Mouse (Mus musculus) midbrain, embryonic 12.5 days (tissue): ENCODE measurements at regions not wholly inside any gene's neighbourhood (a gene's known extent, or its start where the extent isn't known, plus 50 kb on each side); places are given as distances from the start of the nearest gene placed in this dataset.

Experiments used
- ATAC-seq: fragments of 200-750 bp; cut with Nextera tagmentation; 2 replicates; pipeline ENCODE4 v1.8.0; 2017; ENCODE audit warnings: low read depth, moderate TSS enrichment, moderate library complexity; ENCODE audit not compliant: low FRiP score
- H3K27ac ChIP-seq: fragments of 300-500 bp; sonication (generic); replicated peaks from 2 replicates; pipeline ENCODE4 v1.5.1; 2016; ENCODE audit warnings: mild to moderate bottlenecking
- H3K27me3 ChIP-seq: fragments of 300-500 bp; sonication (generic); 2 replicates; pipeline ENCODE4 v1.6.1; 2016; ENCODE audit warnings: mild to moderate bottlenecking
- H3K36me3 ChIP-seq: fragments of 300-500 bp; sonication (generic); 2 replicates; pipeline ENCODE4 v1.6.1; 2016
- H3K4me1 ChIP-seq: fragments of 300-500 bp; sonication (generic); 2 replicates; pipeline ENCODE4 v1.6.1; 2016
- H3K4me2 ChIP-seq: fragments of 300-500 bp; sonication (generic); replicated peaks from 2 replicates; pipeline ENCODE4 v1.6.1; 2016; ENCODE audit warnings: mild to moderate bottlenecking, moderate library complexity
- H3K4me3 ChIP-seq: fragments of 300-500 bp; sonication (generic); 2 replicates; pipeline ENCODE4 v1.5.1; 2016; ENCODE audit warnings: mild to moderate bottlenecking
- H3K9ac ChIP-seq: fragments of 300-500 bp; sonication (generic); replicated peaks from 2 replicates; pipeline ENCODE4 v1.6.1; 2016; ENCODE audit warnings: mild to moderate bottlenecking, moderate library complexity
- H3K9me3 ChIP-seq: fragments of 300-500 bp; sonication (generic); 2 replicates; pipeline ENCODE4 v1.6.1; 2016; ENCODE audit warnings: mild to moderate bottlenecking
- WGBS: fragments of 180-500 bp; shearing (Covaris S2); methylation state at CpG from one replicate; pipeline ENCODE4 v1.1.7; 2016; 5-methylcytosine and 5-hydroxymethylcytosine counted together

GRCm38 (mm10) chr11:48249315-48249714, 260.5 kb upstream of the Sgcd start:
- ATAC-seq, result no peak
- WGBS, result 78% methylated on average over 1 of the region's 1 CpGs
- no peaks in the 10 kb centered on the region for H3K9me3 ChIP-seq
- no peaks in the 10 kb centered on the region for H3K27me3 ChIP-seq
- H3K4me3 ChIP-seq, result no peak overlapping the region
- no peak overlapping the region for H3K4me2 ChIP-seq
- H3K4me1 ChIP-seq, result 0 out of 2 replicates have a peak, but pooled peaks cover 5% of the 10 kb centered on the region
- H3K27ac ChIP-seq, result no peak overlapping the region
- no peak overlapping the region for H3K9ac ChIP-seq
- no peaks in the 10 kb centered on the region for H3K36me3 ChIP-seq

- H3K27ac ChIP-seq, result no peak overlapping the region
- no peaks in the 10 kb centered on the region for H3K4me1 ChIP-seq
- H3K36me3 ChIP-seq, result no peaks in the 10 kb centered on the region
- no peaks in the 10 kb centered on the region for H3K27me3 ChIP-seq
- no peak overlapping the region for H3K4me3 ChIP-seq
- H3K9ac ChIP-seq, result no peak overlapping the region
- 73% methylated on average over 4 of the region's 4 CpGs for WGBS
- ATAC-seq, result no peak
- no peaks in the 10 kb centered on the region for H3K9me3 ChIP-seq
- no peak overlapping the region for H3K4me2 ChIP-seq
These were observed 232.4 kb upstream of the Sgcd start for GRCm38 (mm10) chr11:48221156-48221555.

GRCm38 (mm10) chr11:48219157-48219556, 230.4 kb upstream of the Sgcd start:
- ATAC-seq, result no peak
- Histone ChIP-seq H3K4me3 (no peak overlapping the region), H3K4me1 (no peaks in the 10 kb centered on the region)

GRCm38 (mm10) chr11:48216762-48217161, 228.0 kb upstream of the Sgcd start:
- Histone ChIP-seq H3K36me3 (no peaks in the 10 kb centered on the region), H3K4me1 (no peaks in the 10 kb centered on the region), H3K4me2 (no peak overlapping the region), H3K9ac (no peak overlapping the region), H3K27me3 (no peaks in the 10 kb centered on the region), H3K9me3 (no peaks in the 10 kb centered on the region), H3K4me3 (no peak overlapping the region), H3K27ac (no peak overlapping the region)
- no peak for ATAC-seq
- 84% methylated on average over 2 of the region's 2 CpGs for WGBS

More at GRCm38 (mm10) chr11:48219157-48219556, 230.4 kb upstream of the Sgcd start:
- Histone ChIP-seq H3K27me3 (no peaks in the 10 kb centered on the region), H3K4me2 (no peak overlapping the region), H3K27ac (no peak overlapping the region), H3K36me3 (no peaks in the 10 kb centered on the region), H3K9ac (no peak overlapping the region), H3K9me3 (no peaks in the 10 kb centered on the region)
- WGBS, result 67% methylated on average over 1 of the region's 1 CpGs

- no peak overlapping the region for H3K4me3 ChIP-seq
- no peak for ATAC-seq
- WGBS, result 78% methylated on average over 4 of the region's 4 CpGs
- H3K36me3 ChIP-seq, result no peaks in the 10 kb centered on the region
- no peak overlapping the region for H3K9ac ChIP-seq
- no peak overlapping the region for H3K27ac ChIP-seq
- no peaks in the 10 kb centered on the region for H3K27me3 ChIP-seq
- H3K9me3 ChIP-seq, result no peaks in the 10 kb centered on the region
- no peaks in the 10 kb centered on the region for H3K4me1 ChIP-seq
- H3K4me2 ChIP-seq, result no peak overlapping the region
These were observed 197.8 kb upstream of the Sgcd start for GRCm38 (mm10) chr11:48186604-48187003.

GRCm38 (mm10) chr11:48178943-48179342, 190.2 kb upstream of the Sgcd start:
- Histone ChIP-seq H3K4me1 (no peaks in the 10 kb centered on the region), H3K27me3 (no peaks in the 10 kb centered on the region), H3K4me2 (no peak overlapping the region), H3K9me3 (no peaks in the 10 kb centered on the region), H3K9ac (no peak overlapping the region), H3K27ac (no peak overlapping the region), H3K36me3 (no peaks in the 10 kb centered on the region), H3K4me3 (no peak overlapping the region)
- no peak for ATAC-seq

- H3K36me3 ChIP-seq, result no peaks in the 10 kb centered on the region
- no peaks in the 10 kb centered on the region for H3K4me1 ChIP-seq
- ATAC-seq, result no peak
- no peak overlapping the region for H3K4me2 ChIP-seq
- no peaks in the 10 kb centered on the region for H3K9me3 ChIP-seq
- no peak overlapping the region for H3K9ac ChIP-seq
- no peak overlapping the region for H3K27ac ChIP-seq
- no peak overlapping the region for H3K4me3 ChIP-seq
- WGBS, result 46% methylated on average over 3 of the region's 3 CpGs
- H3K27me3 ChIP-seq, result no peaks in the 10 kb centered on the region
These were observed 189.4 kb upstream of the Sgcd start for GRCm38 (mm10) chr11:48178174-48178573.

- no peaks in the 10 kb centered on the region for H3K9me3 ChIP-seq
- no peak overlapping the region for H3K4me3 ChIP-seq
- no peak for ATAC-seq
- no peak overlapping the region for H3K9ac ChIP-seq
- H3K4me2 ChIP-seq, result no peak overlapping the region
- WGBS, result 78% methylated on average over 4 of the region's 4 CpGs
- H3K27ac ChIP-seq, result no peak overlapping the region
- H3K36me3 ChIP-seq, result no peaks in the 10 kb centered on the region
- H3K4me1 ChIP-seq, result no peaks in the 10 kb centered on the region
- no peaks in the 10 kb centered on the region for H3K27me3 ChIP-seq
These were observed 187.7 kb upstream of the Sgcd start for GRCm38 (mm10) chr11:48176451-48176850.

- H3K4me1 ChIP-seq, result no peaks in the 10 kb centered on the region
- ATAC-seq, result no peak
- no peak overlapping the region for H3K9ac ChIP-seq
- no peaks in the 10 kb centered on the region for H3K36me3 ChIP-seq
- WGBS, result 88% methylated on average over 6 of the region's 6 CpGs
- no peak overlapping the region for H3K4me3 ChIP-seq
- no peak overlapping the region for H3K27ac ChIP-seq
- no peaks in the 10 kb centered on the region for H3K9me3 ChIP-seq
- no peaks in the 10 kb centered on the region for H3K27me3 ChIP-seq
- H3K4me2 ChIP-seq, result no peak overlapping the region
These were observed 163.4 kb upstream of the Sgcd start for GRCm38 (mm10) chr11:48152219-48152618.

GRCm38 (mm10) chr11:48133335-48133734, 144.6 kb upstream of the Sgcd start:
- ATAC-seq, result no peak

GRCm38 (mm10) chr11:48098063-48098462, 109.3 kb upstream of the Sgcd start:
- 88% methylated on average over 3 of the region's 3 CpGs for WGBS
- Histone ChIP-seq H3K9me3 (no peaks in the 10 kb centered on the region), H3K4me3 (no peak overlapping the region), H3K27me3 (no peaks in the 10 kb centered on the region), H3K4me2 (no peak overlapping the region), H3K4me1 (no peaks in the 10 kb centered on the region), H3K27ac (no peak overlapping the region), H3K36me3 (no peaks in the 10 kb centered on the region), H3K9ac (no peak overlapping the region)
- ATAC-seq, result no peak

More at GRCm38 (mm10) chr11:48133335-48133734, 144.6 kb upstream of the Sgcd start:
- Histone ChIP-seq H3K27me3 (no peaks in the 10 kb centered on the region), H3K4me2 (no peak overlapping the region), H3K27ac (no peak overlapping the region), H3K9me3 (no peaks in the 10 kb centered on the region), H3K4me3 (no peak overlapping the region), H3K9ac (no peak overlapping the region), H3K36me3 (no peaks in the 10 kb centered on the region), H3K4me1 (no peaks in the 10 kb centered on the region)

- H3K9me3 ChIP-seq, result no peaks in the 10 kb centered on the region
- H3K4me1 ChIP-seq, result no peaks in the 10 kb centered on the region
- H3K27me3 ChIP-seq, result no peaks in the 10 kb centered on the region
- ATAC-seq, result no peak
- H3K9ac ChIP-seq, result no peak overlapping the region
- no peak overlapping the region for H3K4me3 ChIP-seq
- H3K36me3 ChIP-seq, result no peaks in the 10 kb centered on the region
- no peak overlapping the region for H3K27ac ChIP-seq
- 93% methylated on average over 6 of the region's 6 CpGs for WGBS
- no peak overlapping the region for H3K4me2 ChIP-seq
These were observed 108.7 kb upstream of the Sgcd start for GRCm38 (mm10) chr11:48097455-48097854.

GRCm38 (mm10) chr11:48067072-48067471, 78.3 kb upstream of the Sgcd start:
- Histone ChIP-seq H3K9me3 (no peaks in the 10 kb centered on the region), H3K27ac (no peak overlapping the region), H3K9ac (no peak overlapping the region), H3K4me2 (no peak overlapping the region), H3K27me3 (no peaks in the 10 kb centered on the region), H3K4me3 (no peak overlapping the region), H3K36me3 (no peaks in the 10 kb centered on the region), H3K4me1 (no peaks in the 10 kb centered on the region)
- no peak for ATAC-seq
- 75% methylated on average over 3 of the region's 3 CpGs for WGBS
